Comparison of ENCODE assay signal across 8 mouse cellular contexts in genomic region chr6:86400972-86401371, GRCm38 (mm10). TPM values are rescaled to one million over a fixed set of nuclear protein-coding genes. Genes with fewer than 3 reads are reported as not detected.
DNase-seq lines count a peak whose midpoint lies in the region; ATAC-seq and TF ChIP-seq lines count a peak whose summit lies in the region.

No protein-coding gene starts in this region.

- peak overlapping the region; percentile 1; the same call in 1 of the 2 replicates for H3K4me3 ChIP-seq in hindbrain, postnatal 0 days (ENCODE audit: low read length)
- H3K4me3 ChIP-seq in limb, embryonic 11.5 days (ENCODE audit: low read depth, low read length), result peak overlapping the region; percentile 19
- H3K4me3 ChIP-seq in midbrain, embryonic 12.5 days, result peak overlapping the region; percentile 17; the same call in 1 of the 2 replicates

- TF ChIP-seq CTCF in hindbrain, postnatal 0 days (IDR thresholded peaks at IDR 0.05; ENCODE audit: low read depth), result peak; percentile 74

- 6% methylated on average over 9 of the region's 9 CpGs for WGBS in hindbrain, postnatal 0 days
- 7% methylated on average over 9 of the region's 9 CpGs for WGBS in limb, embryonic 11.5 days
- WGBS in midbrain, embryonic 12.5 days, result 6% methylated on average over 9 of the region's 9 CpGs

- no peaks in the 10 kb centered on the region for H3K36me3 ChIP-seq in hindbrain, postnatal 0 days (ENCODE audit: insufficient read depth, low read length)
- H3K36me3 ChIP-seq in limb, embryonic 11.5 days (ENCODE audit: control insufficient read depth, insufficient read depth, low read length), result no peaks in the 10 kb centered on the region
- H3K36me3 ChIP-seq in midbrain, embryonic 12.5 days, result no peaks in the 10 kb centered on the region

- H3K4me1 ChIP-seq in hindbrain, postnatal 0 days (ENCODE audit: insufficient read depth, low read length), result 0 out of 2 replicates have a peak, but pooled peaks cover 9% of the 10 kb centered on the region
- H3K4me1 ChIP-seq in limb, embryonic 11.5 days (ENCODE audit: control insufficient read depth, insufficient read depth, low read length), result peaks cover 2% of the 10 kb centered on the region; the same call in 1 of the 2 replicates
- peaks cover 8% of the 10 kb centered on the region for H3K4me1 ChIP-seq in midbrain, embryonic 12.5 days

- peak; percentile 71 for DNase-seq in layer of hippocampus, adult 11-12 months (ENCODE audit: low spot score)
- DNase-seq in layer of hippocampus, adult 9-10 months (ENCODE audit: low spot score), result no peak
- peak; percentile 57 to 63 for DNase-seq in gastrocnemius, adult 8-10 months (ENCODE audit: low spot score in 2 of 2)
- peak; percentile 85 for DNase-seq in hindbrain, postnatal 0 days (ENCODE audit: low spot score)
- peak; percentile 82 for DNase-seq in limb, embryonic 11.5 days (ENCODE audit: low spot score)
- peak; percentile 59 to 77 for DNase-seq in spleen, adult 18-20 months

- peak; percentile 60 for ATAC-seq in common myeloid progenitor, adult 5-6 weeks (replicated peaks; ENCODE audit: low read depth, poor library complexity, severe bottlenecking)
- ATAC-seq in hindbrain, postnatal 0 days, result no peak
- peak; percentile 24; the same call in 1 of the 2 replicates for ATAC-seq in limb, embryonic 11.5 days (ENCODE audit: insufficient number of reproducible peaks, low FRiP score, low TSS enrichment, low read depth)
- ATAC-seq in midbrain, embryonic 12.5 days (ENCODE audit: low FRiP score, low read depth), result no peak

- no peak overlapping the region for H3K9ac ChIP-seq in hindbrain, postnatal 0 days (replicated peaks; ENCODE audit: low read length)
- H3K9ac ChIP-seq in limb, embryonic 11.5 days (ENCODE audit: low read length), result peak overlapping the region; percentile 1; the same call in 1 of the 2 replicates
- no peak overlapping the region for H3K9ac ChIP-seq in midbrain, embryonic 12.5 days (replicated peaks)

- no peaks in the 10 kb centered on the region for H3K9me3 ChIP-seq in hindbrain, postnatal 0 days (ENCODE audit: low read length)
- no peaks in the 10 kb centered on the region for H3K9me3 ChIP-seq in limb, embryonic 11.5 days (ENCODE audit: control insufficient read depth, low read length)
- no peaks in the 10 kb centered on the region for H3K9me3 ChIP-seq in midbrain, embryonic 12.5 days

- H3K4me2 ChIP-seq in hindbrain, postnatal 0 days (ENCODE audit: low read depth, low read length), result peak overlapping the region; percentile 42
- H3K4me2 ChIP-seq in limb, embryonic 11.5 days (ENCODE audit: low read depth, severe bottlenecking), result peak overlapping the region; percentile 29
- H3K4me2 ChIP-seq in midbrain, embryonic 12.5 days (replicated peaks), result peak overlapping the region; percentile 25

- H3K27ac ChIP-seq in hindbrain, postnatal 0 days, result no peak overlapping the region
- H3K27ac ChIP-seq in limb, embryonic 11.5 days (replicated peaks; ENCODE audit: low read depth, low read length), result no peak overlapping the region
- H3K27ac ChIP-seq in midbrain, embryonic 12.5 days (replicated peaks), result no peak overlapping the region

- H3K27me3 ChIP-seq in hindbrain, postnatal 0 days (ENCODE audit: insufficient read depth, low read length), result no peaks in the 10 kb centered on the region
- H3K27me3 ChIP-seq in limb, embryonic 11.5 days (ENCODE audit: control insufficient read depth, insufficient read depth, low read length), result no peaks in the 10 kb centered on the region
- H3K27me3 ChIP-seq in midbrain, embryonic 12.5 days, result 0 out of 2 replicates have a peak, but pooled peaks cover 4% of the 10 kb centered on the region

RNA-seq across cellular contexts. Expression of gene Tia1, which starts 3.0 kb away (rescaled TPM):
- 110 and 120 TPM in 2 replicates for total RNA-seq in common myeloid progenitor, adult 5-6 weeks (2017)
- total RNA-seq in gastrocnemius, adult 8-10 months (2022), result 10 to 100 TPM; 14.2 to 21.7 (median 17.5) TPM
- total RNA-seq in hindbrain, postnatal 0 days (2014; rRNA removed), result 138 and 148 TPM in 2 replicates
- polyA plus RNA-seq in hindbrain, postnatal 0 days (2015; fragmentation: Nextera tagmentation; extraction: Ambion mirVana), result 190 and 211 TPM in 2 replicates
- polyA plus RNA-seq in limb, embryonic 11.5 days (2014; fragmentation: Nextera tagmentation; extraction: Ambion mirVana), result 246 and 268 TPM in 2 replicates
- polyA plus RNA-seq in midbrain, embryonic 12.5 days (2016; fragmentation: Nextera tagmentation; extraction: Ambion mirVana), result 356 and 362 TPM in 2 replicates

RNA-seq across cellular contexts. Expression of gene Pcyox1, which starts 4.0 kb away (rescaled TPM):
- total RNA-seq in common myeloid progenitor, adult 5-6 weeks (2017), result 32.1 and 42.2 TPM in 2 replicates
- 10 to 100 TPM; 49.7 to 60.0 (median 57.0) TPM for total RNA-seq in gastrocnemius, adult 8-10 months (2022)
- total RNA-seq in hindbrain, postnatal 0 days (2014; rRNA removed), result 74.3 and 80.9 TPM in 2 replicates
- 102 and 104 TPM in 2 replicates for polyA plus RNA-seq in hindbrain, postnatal 0 days (2015; fragmentation: Nextera tagmentation; extraction: Ambion mirVana)
- polyA plus RNA-seq in limb, embryonic 11.5 days (2014; fragmentation: Nextera tagmentation; extraction: Ambion mirVana), result 61.0 and 61.1 TPM in 2 replicates
- 128 and 129 TPM in 2 replicates for polyA plus RNA-seq in midbrain, embryonic 12.5 days (2016; fragmentation: Nextera tagmentation; extraction: Ambion mirVana)

RNA-seq across cellular contexts. Expression of gene Gm44790, which starts 25.5 kb away (rescaled TPM):
- not detected in 2 replicates for total RNA-seq in common myeloid progenitor, adult 5-6 weeks (2017)
- total RNA-seq in gastrocnemius, adult 8-10 months (2022), result 1 to 10 TPM in 1 of 4 experiments, not detected in 3; 1.3 TPM
- not detected in 2 replicates for total RNA-seq in hindbrain, postnatal 0 days (2014; rRNA removed)
- not detected in 2 replicates for polyA plus RNA-seq in hindbrain, postnatal 0 days (2015; fragmentation: Nextera tagmentation; extraction: Ambion mirVana)
- polyA plus RNA-seq in limb, embryonic 11.5 days (2014; fragmentation: Nextera tagmentation; extraction: Ambion mirVana), result 0.95 TPM in 1 of 2 replicates, not detected in the other
- 0.68 and 0.81 TPM in 2 replicates for polyA plus RNA-seq in midbrain, embryonic 12.5 days (2016; fragmentation: Nextera tagmentation; extraction: Ambion mirVana)

RNA-seq across cellular contexts. Expression of gene Snrpg, which starts 29.9 kb away (rescaled TPM):
- 75.2 and 119 TPM in 2 replicates for total RNA-seq in common myeloid progenitor, adult 5-6 weeks (2017)
- total RNA-seq in gastrocnemius, adult 8-10 months (2022), result 10 to 100 TPM; 31.3 to 36.1 (median 31.9) TPM
- total RNA-seq in hindbrain, postnatal 0 days (2014; rRNA removed), result 45.1 and 48.1 TPM in 2 replicates
- 278 and 289 TPM in 2 replicates for polyA plus RNA-seq in hindbrain, postnatal 0 days (2015; fragmentation: Nextera tagmentation; extraction: Ambion mirVana)
- polyA plus RNA-seq in limb, embryonic 11.5 days (2014; fragmentation: Nextera tagmentation; extraction: Ambion mirVana), result 903 and 919 TPM in 2 replicates
- polyA plus RNA-seq in midbrain, embryonic 12.5 days (2016; fragmentation: Nextera tagmentation; extraction: Ambion mirVana), result 580 and 612 TPM in 2 replicates

RNA-seq across cellular contexts. Expression of gene Fam136a, which starts 35.5 kb away (rescaled TPM):
- total RNA-seq in common myeloid progenitor, adult 5-6 weeks (2017), result 63.1 and 85.5 TPM in 2 replicates
- total RNA-seq in gastrocnemius, adult 8-10 months (2022), result 10 to 100 TPM; 12.1 to 14.0 (median 12.9) TPM
- total RNA-seq in hindbrain, postnatal 0 days (2014; rRNA removed), result 42.2 and 48.2 TPM in 2 replicates
- polyA plus RNA-seq in hindbrain, postnatal 0 days (2015; fragmentation: Nextera tagmentation; extraction: Ambion mirVana), result 63.7 and 64.6 TPM in 2 replicates
- polyA plus RNA-seq in limb, embryonic 11.5 days (2014; fragmentation: Nextera tagmentation; extraction: Ambion mirVana), result 164 and 171 TPM in 2 replicates
- polyA plus RNA-seq in midbrain, embryonic 12.5 days (2016; fragmentation: Nextera tagmentation; extraction: Ambion mirVana), result 118 and 120 TPM in 2 replicates

Comparison
In these comparisons a context has a peak if more than half of its experiments do, and no peak if none do; other contexts are left out.
1. ATAC-seq: peak in common myeloid progenitor, adult 5-6 weeks (single experiment) and limb, embryonic 11.5 days (single experiment); none in hindbrain, postnatal 0 days (single experiment) and midbrain, embryonic 12.5 days (single experiment).
2. Peak in every context shown above with its lines, with median percentiles within 50 percentile points of each other: H3K4me2 ChIP-seq and H3K4me3 ChIP-seq.